Mouse (Mus musculus) B cell, adult 2 months (primary cell): Measurements from ENCODE around the gene Cyth3.

ENCODE experiments used
- DNase-seq, 2 experiments: peaks; one replicate each; pipeline ENCODE4 v3.0.0; 2022

Cyth3 gene

DNA sequence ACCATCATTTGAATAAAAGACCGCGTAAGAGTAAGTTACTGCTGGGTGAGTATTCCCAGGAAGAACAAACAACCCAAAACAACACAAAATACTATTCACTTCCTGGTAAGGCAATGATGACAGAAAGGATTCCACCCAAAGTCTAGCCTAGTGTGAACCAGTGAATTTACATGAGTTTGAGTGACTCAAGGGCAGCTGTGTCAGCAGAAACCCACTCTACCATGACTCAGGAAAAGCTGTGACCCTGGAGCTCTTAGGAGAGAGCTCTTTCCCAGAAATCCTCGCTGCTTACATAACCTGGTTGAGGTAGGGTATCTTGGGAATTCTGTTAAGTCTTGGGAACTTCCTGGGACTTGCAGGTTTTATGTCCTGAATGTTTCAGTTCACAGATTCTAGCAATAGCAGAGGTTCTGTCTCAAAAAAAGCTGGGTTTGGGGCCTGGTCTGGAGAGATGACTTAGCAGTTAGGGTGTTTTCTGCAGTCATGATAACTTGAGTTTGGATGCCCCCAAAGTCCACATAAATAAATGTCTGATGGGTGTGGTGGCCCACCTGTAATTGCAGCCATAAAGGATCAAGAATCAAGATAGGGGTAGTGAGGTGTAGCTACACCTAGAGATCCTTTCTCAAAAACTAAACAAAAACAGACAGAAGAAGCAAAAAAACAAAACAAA lies 5.5 kb upstream of the Cyth3 start:
- no peak for DNase-seq

DNA sequence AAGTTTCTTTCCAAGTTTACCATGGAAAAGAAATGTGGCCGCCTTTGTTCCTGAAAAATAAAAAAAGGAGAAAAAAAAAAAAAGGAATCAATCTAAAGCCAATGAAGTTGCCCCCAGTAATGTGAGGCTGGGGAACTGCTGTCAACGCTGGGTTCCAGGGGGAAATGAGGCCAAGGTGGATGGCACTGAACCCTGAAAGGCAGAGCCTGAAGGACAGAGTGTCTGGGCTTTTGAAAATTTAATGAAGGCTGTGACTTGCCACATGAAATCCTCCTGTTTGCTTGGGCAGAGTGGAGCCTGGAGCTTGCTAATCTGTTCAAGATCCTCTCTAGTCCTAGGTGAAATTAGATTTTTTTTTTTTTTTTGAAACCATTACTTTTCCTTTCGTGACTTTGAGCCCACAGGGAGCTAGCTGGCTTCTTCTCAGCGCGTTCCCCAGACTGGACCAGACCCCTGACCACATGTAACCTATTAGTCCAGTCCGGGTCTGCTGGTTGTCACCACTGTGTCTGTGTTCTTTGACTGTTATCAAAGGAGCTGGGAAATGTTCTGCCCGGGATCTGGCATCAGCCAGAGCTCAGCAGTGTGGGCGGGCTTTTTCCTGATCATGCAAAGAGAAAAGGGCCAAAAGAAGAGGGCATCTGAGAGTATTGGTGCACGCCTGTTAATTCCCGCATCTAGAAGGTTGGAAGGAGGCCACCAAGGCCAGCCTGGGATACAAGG lies 4.6 kb upstream of the Cyth3 start:
- no peak for DNase-seq

DNA sequence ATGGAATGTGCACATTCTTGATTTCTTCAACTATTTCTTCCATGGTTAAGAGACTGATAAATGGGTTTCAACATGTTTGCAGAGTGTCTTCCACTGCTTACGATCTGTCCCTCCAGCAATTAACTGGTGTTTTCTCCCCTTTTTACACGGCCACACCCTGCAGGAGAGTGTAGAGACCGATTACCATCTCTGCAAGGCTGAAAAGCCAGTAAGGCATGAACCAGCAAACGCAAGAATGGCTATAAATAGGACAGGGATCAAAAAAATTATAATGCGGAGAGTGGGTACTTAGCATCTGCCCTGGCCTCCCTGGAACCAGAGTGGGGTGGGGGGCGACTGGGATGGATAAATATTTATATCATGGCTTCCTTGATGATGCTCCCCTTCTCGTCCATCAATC lies 3.7 kb upstream of the Cyth3 start:
- DNase-seq: no peak

DNA sequence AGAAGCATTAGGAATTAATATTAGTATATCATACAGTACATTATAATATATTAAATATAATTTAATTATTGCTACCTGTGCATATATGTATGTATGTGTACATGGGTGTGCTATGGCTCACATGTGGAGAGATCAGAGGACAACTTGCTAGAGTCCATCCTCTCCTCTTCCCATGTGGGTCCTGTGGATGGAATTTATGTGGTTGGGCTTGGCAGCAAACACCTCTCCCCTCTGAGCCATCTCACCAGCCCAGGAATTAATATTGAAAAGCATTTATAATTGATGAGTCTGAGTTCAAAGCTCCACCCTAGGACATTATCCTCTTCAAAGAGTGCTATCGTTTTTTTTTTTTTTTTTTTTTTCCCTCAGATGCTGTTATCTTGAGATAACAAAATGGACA lies 2.1 kb upstream of the Cyth3 start:
- DNase-seq: no peak

DNA sequence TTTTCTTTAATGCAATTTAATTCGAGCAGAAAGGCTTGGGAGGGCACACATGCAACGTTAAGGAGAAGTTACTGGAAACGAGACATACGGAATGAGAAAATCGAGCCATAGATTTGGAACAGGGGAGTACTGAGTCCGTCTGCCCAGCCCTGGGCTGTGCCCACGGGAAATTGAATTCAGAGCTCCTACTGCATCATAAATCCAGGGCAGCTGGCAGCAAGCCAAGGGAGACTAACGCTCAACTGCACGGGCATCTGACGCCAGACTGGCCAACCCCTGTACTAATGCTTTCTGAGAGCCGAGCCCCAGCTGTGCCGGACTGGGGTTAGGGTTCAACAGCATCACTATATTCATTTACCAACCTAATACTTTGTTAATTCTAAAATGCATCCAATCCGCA lies 1.3 kb upstream of the Cyth3 start:
- no peak for DNase-seq

DNA sequence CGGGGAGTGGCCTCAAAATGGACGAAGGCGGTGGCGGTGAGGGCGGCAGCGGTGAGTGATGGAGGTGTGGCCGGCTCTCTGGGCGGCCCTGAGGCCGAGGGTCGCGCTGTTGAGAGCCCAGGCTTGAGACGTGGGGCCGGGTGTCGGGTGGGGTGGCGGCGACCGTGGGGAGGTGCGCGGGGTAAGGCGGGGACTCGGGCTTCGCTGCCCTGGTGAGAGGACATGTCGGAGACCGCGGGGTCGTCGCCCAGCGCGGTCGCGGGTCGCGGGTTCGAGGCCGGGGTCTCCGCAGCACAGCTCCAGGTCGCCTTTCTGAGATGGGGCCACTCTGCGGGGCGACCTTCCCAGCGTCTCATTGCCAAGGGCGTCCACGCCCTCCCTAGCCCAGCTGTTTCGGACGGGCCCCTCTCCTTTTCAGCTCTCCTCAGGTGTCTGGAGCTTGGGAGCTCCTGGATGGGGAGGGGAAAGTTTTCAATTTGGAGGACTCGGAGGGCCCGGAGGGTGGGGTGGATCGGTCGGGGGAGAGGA lies 440 bp downstream of the Cyth3 start:
- no peak for DNase-seq

DNA sequence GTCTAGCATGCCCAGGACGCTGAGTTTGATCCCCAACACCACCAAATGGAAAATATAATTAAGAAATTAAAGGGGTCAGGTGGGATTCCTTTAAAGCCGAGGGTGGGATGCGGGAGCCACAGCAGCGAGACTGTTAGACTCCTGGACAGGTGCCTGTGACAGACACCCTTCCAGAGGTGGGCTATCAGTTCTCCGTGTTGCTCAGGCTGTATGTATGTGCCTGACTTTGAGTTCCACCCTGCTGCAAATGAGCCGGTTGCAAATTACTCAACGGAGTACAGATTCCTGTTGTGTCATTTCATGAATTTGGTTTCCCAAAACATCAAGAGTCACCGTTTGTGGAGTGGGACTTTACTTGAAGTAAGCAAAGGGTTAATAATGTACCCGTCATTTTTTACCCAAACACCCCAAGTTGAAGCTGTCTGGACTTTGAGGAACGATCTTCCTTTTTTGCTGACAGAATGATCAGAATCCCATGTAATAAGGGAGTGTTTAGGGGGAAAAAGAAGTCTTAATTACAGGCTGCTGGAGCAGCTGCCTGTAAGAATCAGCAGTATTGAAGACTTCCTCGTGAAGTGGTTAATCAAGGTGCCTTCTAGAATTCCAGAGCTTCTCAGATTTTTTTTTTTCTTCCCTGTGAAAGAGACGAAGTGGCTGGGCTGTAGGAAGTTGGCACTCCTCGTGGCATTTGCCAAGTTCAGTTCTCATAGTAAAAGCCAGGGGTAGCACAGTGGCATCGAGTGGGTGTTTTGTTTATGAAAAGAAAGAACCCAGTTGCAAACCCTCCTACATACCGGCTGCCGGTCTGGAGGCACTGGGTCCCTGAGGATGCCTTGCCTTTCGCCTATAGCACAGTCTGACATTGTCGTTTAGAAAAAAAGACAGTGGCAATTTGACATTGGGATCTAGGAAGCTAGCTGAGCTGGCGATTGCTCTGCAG lies 1.4 kb downstream of the Cyth3 start:
- peak in 1 of 2 experiments; percentile 7 for DNase-seq

DNA sequence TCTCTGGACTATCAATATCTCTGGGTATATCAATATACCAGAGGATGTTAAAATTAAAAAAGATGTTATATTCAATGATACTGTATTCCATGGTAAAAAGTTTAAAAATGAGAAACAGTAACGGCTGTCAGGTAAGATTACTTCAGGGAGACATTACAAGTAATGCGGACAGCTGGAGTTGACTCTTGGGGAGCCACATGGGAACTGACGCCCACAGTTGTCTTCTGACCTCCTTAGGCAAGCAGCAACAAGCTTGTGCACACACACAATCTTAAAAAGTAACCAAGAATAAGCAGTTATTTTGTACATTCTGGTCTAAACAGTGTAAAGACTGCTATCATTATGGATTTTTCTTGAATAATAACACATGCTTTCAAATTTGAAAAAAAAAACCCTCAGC lies 2.2 kb downstream of the Cyth3 start:
- DNase-seq: no peak

DNA sequence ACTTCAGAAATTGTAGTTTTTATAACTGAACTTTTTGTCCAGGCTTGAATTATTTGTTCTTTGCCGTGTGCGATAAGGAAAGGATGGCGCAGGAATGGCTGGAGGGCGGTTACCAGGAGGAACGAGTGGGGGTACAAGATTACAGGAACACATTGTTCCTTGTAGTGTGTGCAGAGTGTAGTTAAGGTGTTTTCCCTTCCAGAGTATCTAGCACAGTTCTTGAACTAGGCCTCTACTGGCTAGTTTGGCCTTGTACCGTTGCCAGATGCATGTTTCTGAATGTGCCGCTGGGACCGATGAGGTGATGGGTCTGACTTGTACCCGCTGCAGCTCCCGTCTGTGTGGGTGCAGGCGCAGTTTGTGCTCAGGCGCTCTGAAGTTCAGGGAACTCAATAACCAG lies 3.2 kb downstream of the Cyth3 start:
- no peak for DNase-seq

DNA sequence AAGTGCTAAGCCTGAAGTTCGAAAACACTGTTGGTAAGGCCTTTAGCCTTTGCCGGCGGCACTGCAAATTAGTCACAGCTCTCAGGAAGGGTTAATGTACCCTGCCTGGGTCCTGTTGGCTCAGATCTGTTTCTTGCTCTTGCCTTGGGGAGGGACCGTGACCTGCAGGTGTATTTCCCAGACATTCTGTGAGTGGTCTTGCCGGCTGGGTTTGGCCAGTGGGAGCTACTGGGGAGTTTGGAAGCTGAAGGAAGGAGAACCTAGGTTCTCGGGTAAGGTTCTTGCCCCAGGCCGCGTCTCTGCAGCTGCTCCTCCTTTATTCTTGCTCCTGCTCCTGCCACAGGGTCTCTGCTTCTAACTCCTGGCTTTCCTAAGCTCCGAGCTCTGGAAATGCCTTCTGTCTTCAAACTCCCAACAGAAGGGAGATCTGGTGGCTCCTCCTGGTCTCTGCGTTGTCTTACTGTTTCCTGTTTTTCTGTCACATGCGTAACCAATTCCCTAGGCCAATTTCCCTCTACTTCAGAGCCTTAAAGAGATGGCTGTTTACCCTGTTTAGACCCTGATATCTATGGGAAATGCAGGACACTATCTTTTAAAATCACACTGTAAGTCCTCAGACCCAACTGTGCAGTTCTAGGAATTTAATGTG lies 3.8 kb downstream of the Cyth3 start:
- DNase-seq: no peak

DNA sequence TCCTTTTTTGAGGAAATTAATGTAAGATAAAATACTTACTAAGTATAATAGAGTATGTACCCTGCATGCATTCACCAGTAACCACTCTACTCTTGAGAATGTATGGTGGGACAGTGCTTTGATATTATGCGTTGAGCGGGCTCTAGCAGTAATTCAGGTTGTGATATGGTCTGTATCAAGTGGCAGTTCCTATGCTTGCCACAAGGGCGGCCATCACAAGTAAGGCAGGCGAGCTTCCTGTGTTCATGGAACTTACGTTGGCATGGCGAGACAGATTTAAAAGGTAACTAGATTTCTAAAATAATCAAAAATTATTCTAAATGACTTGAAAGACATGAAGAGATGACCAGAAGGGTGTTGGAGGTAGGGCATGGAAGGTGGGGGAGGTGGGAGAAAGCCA lies 5.3 kb downstream of the Cyth3 start:
- peak in 1 of 2 experiments; percentile 25 for DNase-seq

DNA sequence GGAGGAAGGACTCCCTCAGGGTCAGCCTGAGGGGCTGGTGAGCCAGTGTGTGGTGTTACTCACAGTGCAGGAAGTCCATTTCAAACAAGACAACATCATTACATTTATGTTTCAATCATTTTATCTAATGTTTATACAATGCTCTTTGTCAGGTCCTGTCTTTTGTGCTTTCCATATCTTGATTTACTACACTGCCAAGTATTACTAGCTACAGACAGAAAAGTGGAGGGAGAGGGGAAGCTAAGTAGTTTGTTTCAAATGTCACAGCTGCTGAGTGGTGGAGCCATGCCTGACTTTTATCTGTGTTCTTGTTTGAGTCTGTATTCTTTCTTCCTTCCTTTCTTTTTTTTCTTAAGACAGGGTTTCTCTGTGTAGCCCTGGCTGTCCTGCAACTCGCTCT lies 5.7 kb downstream of the Cyth3 start:
- DNase-seq: no peak

DNA sequence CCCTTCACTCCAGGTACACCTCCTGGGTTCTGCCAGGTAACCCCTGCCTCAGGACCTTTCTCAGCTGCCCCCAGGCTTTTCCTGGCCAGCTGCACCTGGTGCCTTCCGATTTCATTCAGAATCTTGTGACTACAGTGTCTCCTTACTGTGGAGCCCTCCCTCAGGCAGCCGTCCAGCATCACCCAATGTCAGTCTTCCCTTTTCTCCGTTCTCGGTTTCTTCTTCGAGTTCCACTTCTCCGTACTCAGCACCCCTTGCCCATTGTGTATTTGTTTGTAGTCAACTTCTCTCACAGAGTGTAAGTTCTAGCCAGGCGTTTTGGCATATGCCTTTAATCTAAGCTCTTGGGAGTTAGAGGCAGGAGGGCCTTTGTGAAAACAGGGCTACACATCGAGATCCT lies 7.4 kb downstream of the Cyth3 start:
- DNase-seq: no peak

DNA sequence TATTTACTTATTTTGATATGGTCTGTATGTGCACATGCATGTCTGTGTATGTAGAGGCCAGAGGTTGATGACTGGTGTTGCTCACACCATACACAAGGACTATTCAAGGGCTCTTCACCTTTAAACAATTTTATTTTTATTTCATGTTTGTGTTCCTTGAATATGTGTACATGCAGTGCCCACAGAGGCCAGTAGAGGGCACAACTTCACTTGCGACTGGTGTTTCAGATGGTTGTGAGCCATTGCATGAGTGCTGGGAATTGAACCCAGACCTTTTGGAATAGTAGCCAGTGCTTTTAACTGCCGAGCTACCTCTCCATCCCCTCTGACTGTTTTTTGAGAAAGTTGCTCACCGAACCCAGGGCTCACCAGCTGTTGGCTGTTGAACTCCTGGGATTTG lies 8.0 kb downstream of the Cyth3 start:
- DNase-seq: peak; percentile 20 to 27

DNA sequence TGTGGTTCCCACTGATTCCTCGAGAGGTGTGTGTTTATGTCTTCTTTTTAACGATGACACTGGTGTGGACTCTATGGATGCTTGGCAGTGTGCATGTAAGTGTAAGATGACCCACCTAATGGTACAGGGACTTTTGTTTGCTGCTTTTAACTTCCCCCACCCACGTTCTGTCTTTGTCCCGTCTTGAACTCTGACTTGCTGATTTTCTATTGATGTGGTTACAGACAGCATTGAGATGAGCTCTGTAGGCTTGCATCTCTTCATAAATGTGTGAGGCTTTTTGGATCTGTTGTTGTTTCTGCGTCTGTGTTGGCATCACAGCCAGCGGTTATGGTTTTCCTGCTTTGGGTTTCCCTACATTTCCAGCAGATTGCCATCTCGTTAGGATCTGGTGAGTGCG lies 8.5 kb downstream of the Cyth3 start:
- DNase-seq: no peak

DNA sequence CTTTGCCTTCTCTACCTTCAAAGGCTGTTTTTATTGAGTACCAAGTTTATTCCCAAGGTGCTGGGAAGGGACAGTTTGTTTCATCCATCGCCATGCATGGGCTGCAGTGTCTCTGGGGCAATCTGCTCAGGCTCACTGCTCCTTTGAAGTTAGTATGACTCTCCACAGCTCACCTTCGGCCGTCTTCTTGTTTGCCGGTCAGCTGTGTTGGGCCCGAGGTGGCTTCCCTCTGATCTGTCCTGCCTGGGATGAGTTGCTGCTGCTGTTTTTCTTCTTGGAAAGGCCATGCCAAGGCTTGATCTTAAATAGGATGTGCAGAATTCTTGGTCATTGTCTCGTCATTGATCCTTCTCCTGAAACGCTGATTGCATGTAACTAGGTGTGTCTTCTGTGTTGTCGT lies 9.3 kb downstream of the Cyth3 start:
- no peak for DNase-seq

DNA sequence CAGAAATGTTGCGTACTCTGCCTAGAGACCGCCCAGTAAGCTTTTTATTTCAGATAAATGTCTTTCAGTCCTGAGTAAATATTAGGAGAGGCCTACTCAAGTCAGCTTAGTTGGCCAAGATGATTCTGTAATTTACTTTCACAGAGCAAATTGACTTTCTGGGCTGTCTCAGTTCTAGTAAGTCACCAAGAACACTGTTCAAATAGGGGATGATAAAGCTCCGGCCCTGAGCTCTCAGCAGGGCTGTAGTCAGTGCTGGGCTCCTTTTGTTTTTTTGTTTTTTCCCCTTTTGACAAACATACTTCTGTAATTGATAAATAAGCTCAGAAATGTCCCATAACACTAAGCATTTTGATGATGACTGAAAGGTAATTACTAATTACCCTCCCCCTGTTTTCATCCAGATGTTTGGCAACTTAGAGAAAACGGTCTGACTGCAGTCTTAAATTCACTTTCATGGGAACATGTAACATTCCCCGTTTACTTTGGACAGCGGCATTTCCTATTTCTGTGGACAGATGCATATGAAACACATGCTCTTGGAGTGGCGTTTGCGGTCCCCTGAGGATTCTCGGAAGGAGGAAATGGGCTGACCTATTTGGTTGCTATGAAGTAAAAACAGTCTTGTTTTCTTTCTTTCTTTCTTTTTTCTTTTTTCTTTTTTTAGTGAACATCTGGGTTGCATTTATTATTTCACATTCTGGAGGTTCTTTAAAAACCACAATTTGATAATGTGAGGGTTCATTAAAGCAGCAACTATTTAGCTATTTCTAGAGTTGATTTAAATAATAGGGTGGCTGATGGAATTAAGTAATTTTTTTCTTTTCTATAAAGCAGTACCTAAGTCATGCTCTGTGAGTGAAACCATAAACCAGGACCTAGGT lies 10.7 kb downstream of the Cyth3 start:
- peak; percentile 21 to 27 for DNase-seq

DNA sequence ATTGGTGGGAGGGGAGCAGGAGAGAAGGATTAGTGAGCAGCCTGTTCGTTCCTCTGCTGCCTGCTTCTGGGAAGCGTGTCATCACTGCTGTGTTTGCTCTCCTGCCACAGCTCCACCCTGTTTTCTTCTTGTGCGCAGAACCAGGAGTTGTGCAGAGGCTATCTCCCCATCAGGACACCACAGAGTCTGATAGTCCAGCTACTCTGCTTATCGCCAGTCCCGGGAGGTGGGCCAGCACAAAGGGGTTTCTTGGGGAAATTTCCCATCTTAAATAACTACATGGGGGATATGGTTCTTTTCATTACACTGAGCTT lies 11.3 kb downstream of the Cyth3 start:
- no peak for DNase-seq

DNA sequence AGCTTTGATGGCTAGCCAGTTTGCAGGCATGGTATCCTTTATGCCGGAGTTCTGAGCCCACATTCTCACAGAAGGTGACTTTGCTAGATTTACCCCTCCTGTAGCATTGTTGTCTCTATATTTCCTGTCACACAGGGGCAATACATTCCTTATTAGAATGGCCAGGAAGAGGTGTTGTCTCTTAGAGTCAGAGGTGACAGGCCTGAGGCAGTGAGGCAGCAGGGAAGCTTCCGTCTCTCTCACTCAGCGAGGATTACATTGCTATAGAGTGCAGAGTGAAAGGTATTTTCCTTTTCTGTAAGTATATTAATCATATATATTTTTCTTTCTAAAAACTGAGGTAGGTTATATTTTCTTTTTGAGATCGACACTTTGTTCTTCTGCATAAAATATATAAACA lies 11.6 kb downstream of the Cyth3 start:
- no peak for DNase-seq

DNA sequence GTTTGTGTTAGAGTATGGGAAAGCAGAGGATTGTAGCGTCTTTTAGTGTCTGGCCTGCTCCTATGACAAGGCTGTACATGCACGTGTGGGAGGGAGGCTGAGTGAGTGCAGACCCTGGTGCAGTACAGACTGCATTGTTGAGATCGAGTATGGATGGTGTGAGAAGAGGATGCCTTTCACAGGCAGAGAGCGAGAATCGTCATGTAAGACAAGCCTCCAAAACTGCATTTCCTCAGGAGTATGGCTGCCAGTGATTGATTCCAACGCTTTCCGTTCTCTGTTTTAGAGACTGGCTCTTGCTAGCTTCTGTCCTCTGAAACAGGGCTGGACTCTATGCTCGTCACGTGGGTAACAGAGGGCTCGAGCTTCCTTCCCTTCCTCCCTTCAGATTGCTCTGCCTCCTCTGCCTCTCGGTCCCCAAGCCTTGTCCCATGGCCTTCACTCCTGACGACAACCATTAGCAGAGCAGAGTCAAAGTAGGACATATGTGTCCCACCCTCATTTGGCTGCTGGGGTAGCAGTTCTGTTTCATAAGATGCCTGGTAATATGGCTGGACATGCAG lies 12.4 kb downstream of the Cyth3 start:
- no peak for DNase-seq

DNA sequence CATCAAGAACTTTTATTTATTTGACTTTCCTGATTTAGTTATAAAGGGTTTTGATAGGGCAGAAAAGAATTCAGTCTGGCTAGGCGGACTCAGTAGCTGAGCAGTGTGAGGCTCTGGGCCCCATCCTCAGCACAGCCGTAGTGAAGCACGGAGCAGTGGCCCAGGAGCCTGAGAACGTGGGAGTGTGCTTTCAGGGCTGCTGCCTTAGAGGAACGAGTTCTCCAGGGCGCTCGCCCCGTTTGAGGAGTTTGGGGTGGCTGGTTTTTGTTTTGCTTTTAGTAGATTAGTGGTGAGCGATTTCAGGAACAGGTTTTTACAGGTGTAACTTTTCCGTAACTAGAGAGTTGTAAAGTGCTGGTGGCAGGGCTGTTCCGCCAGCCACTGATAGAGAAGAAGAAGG lies 13.1 kb downstream of the Cyth3 start:
- no peak for DNase-seq

DNA sequence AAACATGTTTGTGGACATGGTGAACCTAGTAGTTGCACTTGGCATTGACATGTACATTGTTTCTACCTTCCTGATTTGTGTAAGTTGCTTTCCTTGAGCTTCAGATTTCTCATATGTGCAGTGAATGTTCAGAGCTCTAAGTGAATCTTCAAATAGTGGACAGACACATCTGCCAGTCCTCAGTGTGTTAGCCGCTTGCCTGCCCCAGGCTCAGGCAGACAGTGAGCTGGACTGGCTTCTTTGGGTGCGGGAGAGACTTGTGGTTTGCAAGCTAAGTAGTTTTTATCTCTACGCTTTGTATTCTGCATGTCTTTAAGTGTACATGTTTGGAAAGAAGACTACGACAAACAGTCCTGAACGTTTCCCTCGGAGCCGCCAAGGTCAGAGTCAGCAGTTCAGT lies 13.9 kb downstream of the Cyth3 start:
- no peak for DNase-seq
